12 mouse cellular contexts compared by ENCODE assay signal in genomic region chr15:84593514-84593913, GRCm38 (mm10). TPM values are rescaled to one million over a fixed set of nuclear protein-coding genes. Genes with fewer than 3 reads are reported as not detected.
DNase-seq lines count a peak whose midpoint lies in the region; ATAC-seq and TF ChIP-seq lines count a peak whose summit lies in the region.
"Had no signal": no experiment of that assay in that cellular context is flagged by ENCODE, and none has a peak within 500 bp of the region (broad histone marks: within the 10 kb centered on the region; RNA-seq: fewer than 3 reads in every experiment).

No protein-coding gene starts in this region.

- H3K4me2 ChIP-seq in intestine, postnatal 0 days (replicated peaks; ENCODE audit: low read depth): no peak overlapping the region
- no peak overlapping the region for H3K4me2 ChIP-seq in intestine, embryonic 16.5 days (ENCODE audit: low read depth, low read length)

- no peak overlapping the region for H3K4me3 ChIP-seq in intestine, postnatal 0 days (ENCODE audit: low read depth, low read length)
- H3K4me3 ChIP-seq in intestine, embryonic 16.5 days (ENCODE audit: low read length): no peak overlapping the region

- no peaks in the 10 kb centered on the region for H3K27me3 ChIP-seq in intestine, postnatal 0 days (replicated peaks; ENCODE audit: control insufficient read depth, insufficient read depth, low read length)
- H3K27me3 ChIP-seq in intestine, embryonic 16.5 days (replicated peaks; ENCODE audit: control insufficient read depth, insufficient read depth, low read length): no peaks in the 10 kb centered on the region
- no peaks in the 10 kb centered on the region for H3K27me3 ChIP-seq in splenic B cell, adult 2 months (ENCODE audit: control insufficient read depth, insufficient read depth, low read length, poor library complexity, severe bottlenecking)

- H3K36me3 ChIP-seq in intestine, postnatal 0 days (ENCODE audit: control insufficient read depth, insufficient read depth): no peaks in the 10 kb centered on the region
- no peaks in the 10 kb centered on the region for H3K36me3 ChIP-seq in intestine, embryonic 16.5 days (ENCODE audit: control insufficient read depth, insufficient read depth, low read length)
- no peaks in the 10 kb centered on the region for H3K36me3 ChIP-seq in splenic B cell, adult 2 months (ENCODE audit: control insufficient read depth, insufficient read depth, low read length, poor library complexity, severe bottlenecking)

- WGBS in intestine, postnatal 0 days: 59% methylated on average over 9 of the region's 9 CpGs
- 53% methylated on average over 9 of the region's 9 CpGs for WGBS in intestine, embryonic 16.5 days

- no peaks in the 10 kb centered on the region for H3K4me1 ChIP-seq in intestine, postnatal 0 days (replicated peaks; ENCODE audit: control insufficient read depth, insufficient read depth, low read length)
- no peaks in the 10 kb centered on the region for H3K4me1 ChIP-seq in intestine, embryonic 16.5 days (ENCODE audit: control insufficient read depth, insufficient read depth, low read length)

- TF ChIP-seq CTCF in intestine, postnatal 0 days (IDR thresholded peaks at IDR 0.05; ENCODE audit: low read depth): peak; percentile 47

- peak; percentile 28 for DNase-seq in thymus, postnatal 0 days (ENCODE audit: low spot score)
- no peak for DNase-seq in thymus, postnatal 10 days (ENCODE audit: low spot score in 2 of 2)
- DNase-seq in mesoderm, embryonic 11.5 days (ENCODE audit: low read depth, low spot score): peak; percentile 73
- peak; percentile 22 for DNase-seq in splenic B cell, adult 2 months (ENCODE audit: low read depth, low spot score)
- DNase-seq in gastrocnemius, postnatal 10 days: no peak
- DNase-seq: cerebellum, adult 11-12 months; heart, adult 18-20 months; right cerebral cortex, adult 18-20 months had no signal

- H3K27ac ChIP-seq in intestine, postnatal 0 days (ENCODE audit: low read depth, low read length): no peak overlapping the region
- H3K27ac ChIP-seq in intestine, embryonic 16.5 days (ENCODE audit: low read length): no peak overlapping the region

- ATAC-seq in intestine, postnatal 0 days: no peak
- no peak for ATAC-seq in intestine, embryonic 16.5 days
- no peak for ATAC-seq in granulocyte monocyte progenitor cell, adult 5-6 weeks (replicated peaks; ENCODE audit: poor library complexity, severe bottlenecking)
- ATAC-seq: CD4-positive, CD25-positive, alpha-beta regulatory T cell, adult 4 months had no signal

- no peaks in the 10 kb centered on the region for H3K9me3 ChIP-seq in intestine, postnatal 0 days (ENCODE audit: control insufficient read depth)
- no peaks in the 10 kb centered on the region for H3K9me3 ChIP-seq in intestine, embryonic 16.5 days (ENCODE audit: control insufficient read depth, low read length)

- H3K9ac ChIP-seq in intestine, postnatal 0 days (ENCODE audit: low read depth, low read length): no peak overlapping the region
- no peak overlapping the region for H3K9ac ChIP-seq in intestine, embryonic 16.5 days (ENCODE audit: low read depth, low read length)

RNA-seq across cellular contexts. Expression of gene Rtl6, which starts 35.9 kb away (rescaled TPM):
- polyA plus RNA-seq in intestine, postnatal 0 days (2015; fragmentation: Nextera tagmentation; extraction: Ambion mirVana): 3.0 and 3.7 TPM in 2 replicates
- 8.1 and 8.2 TPM in 2 replicates for polyA plus RNA-seq in intestine, embryonic 16.5 days (2015; fragmentation: Nextera tagmentation; extraction: Ambion mirVana)
- 9.6 and 9.7 TPM in 2 replicates for polyA plus RNA-seq in thymus, postnatal 0 days (2015; fragmentation: Nextera tagmentation; extraction: Ambion mirVana)
- 1 to 10 TPM; 5.0 to 6.7 TPM for total RNA-seq in gastrocnemius, postnatal 10 days (2021)
- 4.6 and 6.4 TPM in 2 replicates for total RNA-seq in granulocyte monocyte progenitor cell, adult 5-6 weeks (2014; fragmentation: Nextera tagmentation)
- total RNA-seq in granulocyte monocyte progenitor cell, adult 5-6 weeks (2017): 2.3 and 3.4 TPM in 2 replicates

Comparison
In these comparisons a context has a peak if more than half of its experiments do, and no peak if none do; other contexts are left out.
1. DNase-seq: peak in thymus, postnatal 0 days (single experiment), mesoderm, embryonic 11.5 days (single experiment) and splenic B cell, adult 2 months (single experiment); none in thymus, postnatal 10 days (0 of 2) and gastrocnemius, postnatal 10 days (single experiment).